Mouse (Mus musculus) neural tube, embryonic 14.5 days (tissue): Measurements from ENCODE around the gene Pmm2. TPM values are rescaled to one million over a fixed set of nuclear protein-coding genes. Genes with fewer than 3 reads are reported as not detected.

Experiments
- ATAC-seq: fragments of 200-750 bp; cut with Nextera tagmentation; 2 replicates; pipeline ENCODE4 v1.8.0; 2017; ENCODE audit warnings: low read depth, mild to moderate bottlenecking, moderate TSS enrichment, moderate library complexity
- H3K27ac ChIP-seq: fragments of 300-500 bp; sonication (generic); 2 replicates; pipeline ENCODE4 v1.5.1; 2014; ENCODE audit warnings: low read depth, mild to moderate bottlenecking, control low read depth, low read length, moderate library complexity, mixed read lengths
- H3K27me3 ChIP-seq: fragments of 300-500 bp; sonication (generic); 2 replicates; pipeline ENCODE4 v1.6.1; 2014; ENCODE audit warnings: low read length; ENCODE audit not compliant: control insufficient read depth, insufficient read depth
- H3K36me3 ChIP-seq: fragments of 300-500 bp; sonication (generic); 2 replicates; pipeline ENCODE4 v1.6.1; 2014; ENCODE audit warnings: low read length, mixed read lengths; ENCODE audit not compliant: control insufficient read depth, insufficient read depth
- H3K4me1 ChIP-seq: fragments of 300-500 bp; sonication (generic); 2 replicates; pipeline ENCODE4 v1.6.1; 2014; ENCODE audit warnings: low read length; ENCODE audit not compliant: control insufficient read depth, insufficient read depth
- H3K4me2 ChIP-seq: fragments of 300-500 bp; sonication (generic); 2 replicates; pipeline ENCODE4 v1.6.1; 2014; ENCODE audit warnings: mild to moderate bottlenecking, low read depth, low read length, control low read depth
- H3K4me3 ChIP-seq: fragments of 300-500 bp; sonication (generic); 2 replicates; pipeline ENCODE4 v1.5.1; 2014; ENCODE audit warnings: low read depth, low read length, control low read depth, mixed read lengths
- H3K9ac ChIP-seq: fragments of 300-500 bp; sonication (generic); replicated peaks from 2 replicates; pipeline ENCODE4 v1.6.1; 2014; ENCODE audit warnings: low read depth, mild to moderate bottlenecking, control low read depth, low read length, mixed read lengths
- H3K9me3 ChIP-seq: fragments of 300-500 bp; sonication (generic); 2 replicates; pipeline ENCODE4 v1.6.1; 2016; ENCODE audit warnings: low read length; ENCODE audit not compliant: control insufficient read depth
- WGBS: fragments of 180-500 bp; shearing (Covaris S2); extraction: QIAGEN DNeasy Blood & Tissue Kit; methylation state at CpG from one replicate; pipeline ENCODE4 v1.1.7; 2014; 5-methylcytosine and 5-hydroxymethylcytosine counted together
- polyA plus RNA-seq: library from polyadenylated mRNA; unstranded; fragments of >200 nt; fragmentation: Nextera tagmentation; extraction: Ambion mirVana; gene quantifications from 2 replicates; pipeline ENCODE4 v1.2.1, GENCODE M21; 2014

The Pmm2 gene
- polyA plus RNA-seq, 1 experiment from 2014 or later, result 38.7 TPM

GRCm38 (mm10) chr16:8619659-8620314 is 17.7 kb upstream of the Pmm2 start:
- Histone ChIP-seq H3K4me2 (no peak overlapping the region), H3K4me1 (no peaks in the 10 kb centered on the region), H3K9me3 (no peaks in the 10 kb centered on the region), H3K27me3 (no peaks in the 10 kb centered on the region), H3K27ac (no peak overlapping the region), H3K36me3 (peaks cover 23% of the 10 kb centered on the region; the same call in 1 of the 2 replicates), H3K4me3 (no peak overlapping the region), H3K9ac (no peak overlapping the region)
- no peak for ATAC-seq
- whole genome bisulfite sequencing, result 12% methylated on average over 10 of the region's 10 CpGs

GRCm38 (mm10) chr16:8620315-8621115 is 17.0 kb upstream of the Pmm2 start:
- no peaks in the 10 kb centered on the region for H3K9me3 ChIP-seq
- H3K9ac ChIP-seq, result no peak overlapping the region
- peaks cover 23% of the 10 kb centered on the region; the same call in 1 of the 2 replicates for H3K36me3 ChIP-seq
- no peak overlapping the region for H3K27ac ChIP-seq
- no peak for ATAC-seq
- H3K27me3 ChIP-seq, result no peaks in the 10 kb centered on the region
- no peak overlapping the region for H3K4me2 ChIP-seq
- H3K4me3 ChIP-seq, result no peak overlapping the region
- H3K4me1 ChIP-seq, result no peaks in the 10 kb centered on the region
- 76% methylated on average over 16 of the region's 16 CpGs for WGBS

- Histone ChIP-seq H3K9ac (no peak overlapping the region), H3K9me3 (no peaks in the 10 kb centered on the region), H3K4me1 (no peaks in the 10 kb centered on the region), H3K27me3 (no peaks in the 10 kb centered on the region), H3K4me2 (no peak overlapping the region), H3K36me3 (no peaks in the 10 kb centered on the region), H3K27ac (no peak overlapping the region), H3K4me3 (no peak overlapping the region)
- ATAC-seq, result no peak
- 85% methylated on average over 2 of the region's 2 CpGs for WGBS
Measured at GRCm38 (mm10) chr16:8630419-8630818, 7.1 kb upstream of the Pmm2 start.

GRCm38 (mm10) chr16:8631428-8631827 is 6.0 kb upstream of the Pmm2 start:
- no peaks in the 10 kb centered on the region for H3K9me3 ChIP-seq
- H3K27ac ChIP-seq, result no peak overlapping the region
- peaks cover 7% of the 10 kb centered on the region for H3K4me1 ChIP-seq
- ATAC-seq, result no peak
- H3K4me2 ChIP-seq, result no peak overlapping the region
- H3K9ac ChIP-seq, result no peak overlapping the region
- H3K4me3 ChIP-seq, result no peak overlapping the region
- no peaks in the 10 kb centered on the region for H3K36me3 ChIP-seq
- 95% methylated on average over 5 of the region's 5 CpGs for WGBS
- H3K27me3 ChIP-seq, result no peaks in the 10 kb centered on the region

- no peaks in the 10 kb centered on the region for H3K9me3 ChIP-seq
- under 1% methylated on average over 13 of the region's 13 CpGs for WGBS
- peak; percentile 25 for ATAC-seq
- H3K4me1 ChIP-seq, result peaks cover 15% of the 10 kb centered on the region
- peak overlapping the region; percentile 81 for H3K4me2 ChIP-seq
- no peaks in the 10 kb centered on the region for H3K36me3 ChIP-seq
- peak overlapping the region; percentile 64 for H3K9ac ChIP-seq
- H3K27ac ChIP-seq, result peak overlapping the region; percentile 72
- H3K4me3 ChIP-seq, result peak overlapping the region; percentile 64
- no peaks in the 10 kb centered on the region for H3K27me3 ChIP-seq
Measured at GRCm38 (mm10) chr16:8636867-8637216, 632 bp upstream of the Pmm2 start.

GRCm38 (mm10) chr16:8638131-8638530 is 657 bp downstream of the Pmm2 start:
- WGBS, result 57% methylated on average over 7 of the region's 7 CpGs
- Histone ChIP-seq H3K4me3 (peak overlapping the region; percentile 64), H3K9me3 (no peaks in the 10 kb centered on the region), H3K9ac (peak overlapping the region; percentile 55), H3K36me3 (0 out of 2 replicates have a peak, but pooled peaks cover 3% of the 10 kb centered on the region), H3K27me3 (no peaks in the 10 kb centered on the region), H3K4me1 (peaks cover 15% of the 10 kb centered on the region), H3K4me2 (peak overlapping the region; percentile 81), H3K27ac (peak overlapping the region; percentile 56; the same call in 1 of the 2 replicates)
- ATAC-seq, result no peak

GRCm38 (mm10) chr16:8639466-8640191 is 2.2 kb downstream of the Pmm2 start:
- 94% methylated on average over 11 of the region's 11 CpGs for WGBS
- Histone ChIP-seq H3K36me3 (peaks cover 12% of the 10 kb centered on the region; the same call in 1 of the 2 replicates), H3K9ac (no peak overlapping the region), H3K27ac (no peak overlapping the region), H3K4me2 (no peak overlapping the region), H3K27me3 (no peaks in the 10 kb centered on the region), H3K4me3 (no peak overlapping the region), H3K9me3 (no peaks in the 10 kb centered on the region), H3K4me1 (peaks cover 15% of the 10 kb centered on the region)
- no peak for ATAC-seq

GRCm38 (mm10) chr16:8643855-8644254 is 6.4 kb downstream of the Pmm2 start:
- H3K9me3 ChIP-seq, result no peaks in the 10 kb centered on the region
- no peak overlapping the region for H3K9ac ChIP-seq
- no peak overlapping the region for H3K27ac ChIP-seq
- H3K27me3 ChIP-seq, result no peaks in the 10 kb centered on the region
- no peaks in the 10 kb centered on the region; the same call in 1 of the 2 replicates for H3K4me1 ChIP-seq
- peaks cover 42% of the 10 kb centered on the region for H3K36me3 ChIP-seq
- WGBS, result 82% methylated on average over 2 of the region's 2 CpGs
- peak; percentile 63; the same call in 1 of the 2 replicates for ATAC-seq
- no peak overlapping the region for H3K4me2 ChIP-seq
- H3K4me3 ChIP-seq, result no peak overlapping the region
